In the genomic region with DNA sequence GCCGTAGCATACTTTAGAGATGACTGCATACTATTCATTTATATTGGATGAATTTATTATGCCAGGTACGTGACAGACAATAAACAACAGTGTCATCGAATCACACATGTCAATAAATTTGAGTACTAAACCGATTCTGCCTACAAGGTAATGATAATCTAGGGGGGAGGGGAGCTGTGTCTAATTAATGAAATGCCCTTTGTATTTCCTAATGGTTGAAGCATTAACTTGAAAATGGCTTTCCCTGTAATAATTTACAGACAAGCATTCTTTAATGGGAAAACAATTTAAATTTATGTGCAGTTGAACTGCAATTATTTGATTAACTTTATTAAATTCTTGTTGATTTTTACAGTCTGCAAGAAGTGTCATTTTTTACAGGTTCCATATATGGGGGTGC, we compare ENCODE assay signal across 23 mouse cellular contexts.
"Had no signal": no experiment of that assay in that cellular context is flagged by ENCODE, and none has a peak within 500 bp of the region (broad histone marks: within the 10 kb centered on the region; RNA-seq: fewer than 3 reads in every experiment).

No protein-coding gene starts in this region.

- H3K9me3 ChIP-seq: heart, embryonic 10.5 days; hindbrain, embryonic 12.5 days; intestine, embryonic 15.5 days; limb, embryonic 10.5 days; limb, embryonic 12.5 days had no signal

- H3K27me3 ChIP-seq: heart, embryonic 12.5 days; hindbrain, embryonic 12.5 days; intestine, embryonic 15.5 days; limb, embryonic 12.5 days; liver, embryonic 13.5 days had no signal

- H3K27ac ChIP-seq: gastrocnemius, adult 2 months; heart, embryonic 10.5 days; hindbrain, embryonic 10.5 days; hindbrain, embryonic 12.5 days; hindbrain, embryonic 14.5 days; intestine, embryonic 15.5 days; layer of hippocampus, adult 2 months; left cerebral cortex, adult 2 months; limb, embryonic 10.5 days; limb, embryonic 12.5 days; liver, embryonic 13.5 days had no signal

- H3K36me3 ChIP-seq: heart, embryonic 10.5 days; heart, embryonic 12.5 days; hindbrain, embryonic 10.5 days; hindbrain, embryonic 12.5 days; intestine, embryonic 15.5 days; limb, embryonic 10.5 days; limb, embryonic 12.5 days; liver, embryonic 13.5 days had no signal

- DNase-seq: gastrocnemius, adult 2 months; gastrocnemius, postnatal 10 days; gastrocnemius, postnatal 25 days; heart, adult 18-20 months; heart, postnatal 10 days; heart, postnatal 4 days; liver; liver, embryonic 13.5 days had no signal

- H3K9ac ChIP-seq: heart, embryonic 12.5 days; hindbrain, embryonic 12.5 days; hindbrain, embryonic 14.5 days; intestine, embryonic 15.5 days; limb, embryonic 12.5 days; liver, embryonic 13.5 days had no signal

- ATAC-seq: forebrain, embryonic 16.5 days; hindbrain, embryonic 16.5 days; inflammation-experienced regulatory T-cells, adult 6 months; intestine, embryonic 15.5 days; intestine, postnatal 0 days had no signal

- H3K4me1 ChIP-seq: heart, embryonic 10.5 days; heart, embryonic 12.5 days; hindbrain, embryonic 10.5 days; hindbrain, embryonic 12.5 days; intestine, embryonic 15.5 days; limb, embryonic 10.5 days; limb, embryonic 12.5 days; liver, embryonic 13.5 days had no signal

- H3K4me2 ChIP-seq: heart, embryonic 12.5 days; hindbrain, embryonic 12.5 days; hindbrain, embryonic 14.5 days; intestine, embryonic 15.5 days; limb, embryonic 12.5 days; liver, embryonic 11.5 days; liver, embryonic 13.5 days had no signal

- H3K4me3 ChIP-seq: gastrocnemius, adult 2 months; heart, embryonic 10.5 days; heart, embryonic 12.5 days; hindbrain, embryonic 10.5 days; hindbrain, embryonic 12.5 days; intestine, embryonic 15.5 days; layer of hippocampus, adult 2 months; left cerebral cortex, adult 2 months; limb, embryonic 10.5 days; limb, embryonic 12.5 days; liver, embryonic 13.5 days had no signal
